Mouse (Mus musculus) kidney, embryonic 15.5 days (tissue): Measurements from ENCODE around the gene Fry. TPM values are rescaled to one million over a fixed set of nuclear protein-coding genes. Genes with fewer than 3 reads are reported as not detected.

ENCODE experiments used
- ATAC-seq: fragments of 200-750 bp; cut with Nextera tagmentation; replicated peaks from 2 replicates; pipeline ENCODE4 v1.8.0; 2017; ENCODE audit warnings: moderate TSS enrichment; ENCODE audit not compliant: low FRiP score
- H3K27ac ChIP-seq: fragments of 300-500 bp; sonication (generic); 2 replicates; pipeline ENCODE4 v1.5.1; 2015; ENCODE audit warnings: mild to moderate bottlenecking, inconsistent platforms
- H3K27me3 ChIP-seq: fragments of 300-500 bp; sonication (generic); 2 replicates; pipeline ENCODE4 v1.6.1; 2015; ENCODE audit warnings: inconsistent platforms
- H3K36me3 ChIP-seq: fragments of 300-500 bp; sonication (generic); 2 replicates; pipeline ENCODE4 v1.6.1; 2015; ENCODE audit warnings: inconsistent platforms
- H3K4me1 ChIP-seq: fragments of 300-500 bp; sonication (generic); 2 replicates; pipeline ENCODE4 v1.6.1; 2015; ENCODE audit warnings: inconsistent platforms
- H3K4me2 ChIP-seq: fragments of 300-500 bp; sonication (generic); 2 replicates; pipeline ENCODE4 v1.6.1; 2015; ENCODE audit warnings: moderate library complexity, mild to moderate bottlenecking, inconsistent platforms
- H3K4me3 ChIP-seq: fragments of 300-500 bp; sonication (generic); replicated peaks from 2 replicates; pipeline ENCODE4 v1.5.1; 2015; ENCODE audit warnings: mild to moderate bottlenecking, inconsistent platforms
- H3K9ac ChIP-seq: fragments of 300-500 bp; sonication (generic); 2 replicates; pipeline ENCODE4 v1.6.1; 2015; ENCODE audit warnings: mild to moderate bottlenecking, inconsistent platforms
- H3K9me3 ChIP-seq: fragments of 300-500 bp; sonication (generic); replicated peaks from 2 replicates; pipeline ENCODE4 v1.6.1; 2016; ENCODE audit warnings: inconsistent platforms
- WGBS: fragments of 180-500 bp; shearing (Covaris S2); methylation state at CpG from one replicate; pipeline ENCODE4 v1.1.7; 2015; ENCODE audit warnings: mixed read lengths; 5-methylcytosine and 5-hydroxymethylcytosine counted together
- polyA plus RNA-seq: library from polyadenylated mRNA; unstranded; fragments of >200 nt; fragmentation: Nextera tagmentation; extraction: Ambion mirVana; gene quantifications from 2 replicates; pipeline ENCODE4 v1.2.1, GENCODE M21; 2015

The Fry gene
- polyA plus RNA-seq, 1 experiment from 2014 or later: 8.3 TPM

DNA sequence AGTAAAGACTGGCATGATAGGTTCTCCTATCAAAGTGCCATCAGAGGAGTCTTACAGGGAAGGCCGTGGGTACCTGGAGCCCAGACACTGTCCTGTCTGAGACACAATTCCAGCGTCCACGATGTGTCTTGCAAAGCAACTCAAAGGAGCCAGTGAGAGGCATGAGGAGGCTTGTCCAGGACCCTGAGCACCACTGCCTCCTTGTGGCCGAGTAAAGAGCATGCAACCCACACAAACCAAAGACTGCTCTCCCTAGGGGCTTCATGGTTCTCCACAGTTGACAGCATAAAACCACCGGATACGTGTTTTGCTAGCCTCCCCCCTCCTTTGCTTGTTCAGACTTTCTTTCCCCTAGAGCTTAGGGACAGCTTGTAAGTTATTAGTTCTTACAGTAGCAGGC lies 39.2 kb downstream of the Fry start:
- H3K36me3 ChIP-seq: no peaks in the 10 kb centered on the region
- no peaks in the 10 kb centered on the region for H3K9me3 ChIP-seq
- no peak overlapping the region for H3K9ac ChIP-seq
- H3K4me2 ChIP-seq: no peak overlapping the region
- no peak overlapping the region for H3K27ac ChIP-seq
- H3K4me3 ChIP-seq: no peak overlapping the region
- 0 out of 2 replicates have a peak, but pooled peaks have one; percentile 3 for ATAC-seq
- 33% methylated on average over 6 of the region's 6 CpGs for WGBS
- peaks cover 10% of the 10 kb centered on the region for H3K4me1 ChIP-seq
- H3K27me3 ChIP-seq: no peaks in the 10 kb centered on the region

DNA sequence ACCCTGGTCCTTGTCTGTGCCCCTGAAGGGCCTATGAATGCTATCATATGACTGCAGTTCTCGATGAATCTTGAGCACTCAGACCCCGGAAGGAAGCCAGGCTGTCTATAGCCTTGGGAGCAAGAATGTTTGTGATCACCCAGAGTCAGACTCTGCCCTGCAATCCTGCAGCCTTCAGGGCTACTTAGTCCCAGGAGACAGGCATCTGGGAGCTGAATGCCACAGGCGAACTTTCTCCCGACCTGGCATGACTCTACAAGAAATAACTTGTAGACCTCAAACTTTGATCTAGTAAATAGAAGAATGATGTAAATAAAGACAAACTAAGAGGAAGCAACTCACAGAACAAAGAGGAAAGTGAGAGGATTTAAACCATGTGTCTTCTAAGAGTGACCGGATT lies 40.7 kb downstream of the Fry start:
- H3K4me3 ChIP-seq: no peak overlapping the region
- H3K27ac ChIP-seq: peak overlapping the region; percentile 46; the same call in 1 of the 2 replicates
- no peak overlapping the region for H3K9ac ChIP-seq
- 28% methylated on average over 5 of the region's 5 CpGs for WGBS
- no peaks in the 10 kb centered on the region for H3K9me3 ChIP-seq
- H3K4me2 ChIP-seq: no peak overlapping the region
- H3K36me3 ChIP-seq: no peaks in the 10 kb centered on the region
- no peaks in the 10 kb centered on the region for H3K27me3 ChIP-seq
- H3K4me1 ChIP-seq: peaks cover 10% of the 10 kb centered on the region
- ATAC-seq: no peak

DNA sequence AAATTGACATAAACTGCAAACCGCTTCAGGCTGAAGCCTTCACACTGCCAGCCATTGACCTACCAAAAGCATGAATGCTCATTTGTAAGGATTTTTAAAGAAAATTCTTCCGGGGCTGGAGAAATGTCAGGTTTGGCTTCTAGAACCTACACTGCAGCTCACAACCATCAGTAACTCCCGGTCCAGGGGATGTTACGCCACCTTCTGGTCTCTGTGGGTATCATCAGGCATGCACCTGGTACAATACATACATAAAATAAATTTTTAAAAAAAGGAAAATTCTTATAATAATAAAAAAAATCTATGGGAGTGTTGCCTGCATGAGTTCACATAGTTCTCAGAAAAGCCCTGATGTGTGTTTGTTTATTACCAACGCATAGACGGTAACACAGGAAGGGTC lies 42.7 kb downstream of the Fry start:
- ATAC-seq: no peak
- no peaks in the 10 kb centered on the region for H3K36me3 ChIP-seq
- no peak overlapping the region for H3K4me3 ChIP-seq
- H3K4me1 ChIP-seq: peaks cover 15% of the 10 kb centered on the region
- WGBS: 82% methylated on average over 6 of the region's 6 CpGs
- H3K27me3 ChIP-seq: no peaks in the 10 kb centered on the region
- H3K9me3 ChIP-seq: no peaks in the 10 kb centered on the region
- H3K4me2 ChIP-seq: no peak overlapping the region
- no peak overlapping the region for H3K9ac ChIP-seq
- H3K27ac ChIP-seq: no peak overlapping the region

DNA sequence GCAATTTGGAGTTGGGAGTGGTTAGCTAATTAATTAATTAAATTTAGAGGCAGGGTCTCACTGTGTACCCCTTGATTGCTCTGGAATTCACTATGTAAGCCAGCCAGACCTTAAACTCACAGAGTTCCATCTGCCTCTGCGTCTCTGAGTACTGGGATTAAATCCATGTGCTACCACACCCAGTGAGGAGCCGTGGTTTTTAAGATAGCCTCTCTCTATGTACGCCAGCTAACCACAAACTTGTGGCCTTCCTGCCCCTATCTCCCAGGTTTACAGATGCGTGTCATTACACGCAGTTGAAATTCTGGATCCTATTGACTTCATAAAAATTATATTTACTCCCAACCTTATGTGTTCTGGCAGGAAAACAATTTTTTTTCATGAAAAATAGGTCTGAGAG lies 43.5 kb downstream of the Fry start:
- 65% methylated on average over 5 of the region's 5 CpGs for WGBS
- H3K27me3 ChIP-seq: no peaks in the 10 kb centered on the region
- no peak overlapping the region for H3K27ac ChIP-seq
- H3K4me2 ChIP-seq: no peak overlapping the region
- peaks cover 16% of the 10 kb centered on the region for H3K4me1 ChIP-seq
- H3K4me3 ChIP-seq: no peak overlapping the region
- no peak overlapping the region for H3K9ac ChIP-seq
- H3K36me3 ChIP-seq: no peaks in the 10 kb centered on the region
- no peak for ATAC-seq
- H3K9me3 ChIP-seq: no peaks in the 10 kb centered on the region

DNA sequence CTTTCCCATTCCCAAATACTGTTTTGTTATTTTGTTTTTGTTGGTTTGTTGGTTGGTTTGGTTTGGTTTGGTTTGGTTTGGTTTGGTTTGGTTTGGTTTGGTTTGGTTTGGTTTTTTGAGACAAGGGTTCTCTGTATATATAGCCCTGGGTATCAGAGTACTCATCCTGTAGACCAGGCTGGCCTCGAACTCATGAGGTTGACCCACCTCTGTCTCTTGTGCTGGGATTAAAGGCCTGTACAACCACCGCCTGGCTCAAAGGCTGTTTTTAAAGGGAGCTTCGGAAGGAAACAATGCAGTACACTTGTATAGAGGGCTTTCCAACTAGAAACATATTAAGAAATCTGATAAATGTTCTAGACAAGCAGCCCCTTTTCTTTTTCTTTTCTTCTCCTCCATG lies 46.2 kb downstream of the Fry start:
- ATAC-seq: no peak
- Histone ChIP-seq H3K27ac (no peak overlapping the region), H3K4me3 (no peak overlapping the region), H3K36me3 (no peaks in the 10 kb centered on the region), H3K27me3 (no peaks in the 10 kb centered on the region), H3K9ac (no peak overlapping the region), H3K4me2 (no peak overlapping the region), H3K4me1 (peaks cover 9% of the 10 kb centered on the region), H3K9me3 (no peaks in the 10 kb centered on the region)
- 93% methylated on average over 3 of the region's 3 CpGs for WGBS

DNA sequence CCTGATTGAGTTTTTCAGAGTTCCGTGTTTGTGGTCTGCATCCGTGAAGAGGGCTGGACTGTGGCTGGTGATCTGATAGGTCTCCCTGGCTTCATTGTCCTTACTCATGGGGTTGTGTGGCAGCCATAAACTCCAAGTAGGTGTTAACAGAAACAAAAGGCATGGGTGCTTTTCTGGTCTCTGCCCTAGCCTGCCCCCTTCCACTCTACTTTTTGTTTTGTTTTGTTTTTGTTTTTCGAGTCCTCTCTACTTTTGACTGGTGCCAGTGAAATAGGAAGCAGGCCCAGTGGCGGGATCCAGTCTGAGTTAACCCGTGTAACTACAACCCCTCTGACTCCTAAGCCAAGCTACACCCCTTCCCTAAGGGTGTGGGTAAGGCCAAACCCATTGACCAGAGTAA lies 48.4 kb downstream of the Fry start:
- Histone ChIP-seq H3K9ac (no peak overlapping the region), H3K4me1 (peaks cover 12% of the 10 kb centered on the region; the same call in 1 of the 2 replicates), H3K27ac (no peak overlapping the region), H3K9me3 (no peaks in the 10 kb centered on the region), H3K36me3 (no peaks in the 10 kb centered on the region), H3K27me3 (no peaks in the 10 kb centered on the region), H3K4me3 (no peak overlapping the region), H3K4me2 (no peak overlapping the region)
- no peak for ATAC-seq
- whole genome bisulfite sequencing: 75% methylated on average over 5 of the region's 5 CpGs

DNA sequence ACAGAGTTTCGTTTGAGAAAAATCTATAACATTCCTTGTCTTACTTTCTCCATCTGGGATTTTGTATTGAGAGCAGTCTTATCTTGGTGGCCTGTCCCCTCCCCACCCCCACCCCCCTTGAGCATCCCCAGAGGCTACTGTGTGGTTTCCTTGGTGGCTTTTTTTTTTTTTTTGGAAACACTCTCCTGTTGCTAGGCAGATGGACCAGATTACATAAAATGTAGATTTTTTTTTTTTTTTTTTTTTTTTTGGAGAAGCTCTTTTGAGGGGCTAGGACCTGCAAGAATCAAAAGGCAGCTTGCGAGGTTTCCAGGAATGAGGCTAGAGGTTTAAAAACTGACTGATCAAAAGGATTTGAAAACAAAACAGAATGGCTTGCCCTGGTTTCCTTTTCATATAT lies 48.8 kb downstream of the Fry start:
- ATAC-seq: no peak
- no peak overlapping the region for H3K4me2 ChIP-seq
- no peak overlapping the region for H3K4me3 ChIP-seq
- H3K27ac ChIP-seq: no peak overlapping the region
- H3K4me1 ChIP-seq: peaks cover 12% of the 10 kb centered on the region; the same call in 1 of the 2 replicates
- WGBS: 67% methylated on average over 2 of the region's 2 CpGs
- no peak overlapping the region for H3K9ac ChIP-seq
- no peaks in the 10 kb centered on the region for H3K27me3 ChIP-seq
- H3K9me3 ChIP-seq: no peaks in the 10 kb centered on the region
- no peaks in the 10 kb centered on the region for H3K36me3 ChIP-seq

DNA sequence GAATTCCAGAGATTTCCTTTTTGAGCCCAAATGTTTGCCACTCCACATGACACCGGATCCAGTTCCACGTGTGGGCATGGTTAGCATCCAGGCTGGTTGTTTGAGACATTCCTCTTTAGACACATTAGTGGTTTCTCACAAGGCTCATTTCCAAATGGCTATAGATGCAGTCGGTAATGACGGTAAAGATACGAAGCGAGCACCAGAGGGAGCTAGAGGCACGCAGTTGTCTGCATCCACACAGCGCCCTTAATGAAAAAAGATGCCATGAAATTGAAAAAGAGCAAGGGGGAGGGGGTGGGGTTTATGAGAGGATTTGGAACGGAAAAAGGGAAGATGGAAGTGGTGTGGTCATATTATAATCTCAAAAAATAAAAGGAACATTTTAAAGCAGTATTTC lies 50.3 kb downstream of the Fry start:
- no peak overlapping the region for H3K4me3 ChIP-seq
- whole genome bisulfite sequencing: 4% methylated on average over 9 of the region's 9 CpGs
- H3K4me1 ChIP-seq: peaks cover 12% of the 10 kb centered on the region; the same call in 1 of the 2 replicates
- no peaks in the 10 kb centered on the region for H3K36me3 ChIP-seq
- no peak overlapping the region for H3K4me2 ChIP-seq
- peak; percentile 67; the same call in 1 of the 2 replicates for ATAC-seq
- no peaks in the 10 kb centered on the region for H3K27me3 ChIP-seq
- H3K9me3 ChIP-seq: no peaks in the 10 kb centered on the region
- H3K9ac ChIP-seq: no peak overlapping the region
- no peak overlapping the region for H3K27ac ChIP-seq

DNA sequence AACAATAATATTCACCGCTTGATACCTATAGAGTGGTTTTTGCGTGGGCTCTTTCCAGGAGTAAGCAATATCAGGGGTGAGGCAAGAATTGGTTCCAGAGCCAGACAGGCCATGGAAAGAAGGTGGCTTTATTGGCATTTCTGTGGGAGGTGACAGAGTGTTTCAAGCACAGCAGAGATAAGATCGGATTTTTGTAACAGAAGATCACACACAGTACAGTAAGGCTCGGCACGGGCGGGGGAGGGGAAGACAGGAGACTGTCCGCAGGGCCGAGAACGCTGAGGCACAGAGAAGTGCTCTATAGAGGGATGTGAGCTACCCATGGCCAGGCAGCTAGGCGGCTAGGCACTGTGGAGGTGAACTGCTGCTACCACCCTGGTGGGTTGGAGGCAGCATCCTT lies 53.1 kb downstream of the Fry start:
- no peak overlapping the region for H3K4me3 ChIP-seq
- H3K36me3 ChIP-seq: no peaks in the 10 kb centered on the region
- H3K4me2 ChIP-seq: no peak overlapping the region
- no peak overlapping the region for H3K27ac ChIP-seq
- no peak overlapping the region for H3K9ac ChIP-seq
- H3K4me1 ChIP-seq: peaks cover 9% of the 10 kb centered on the region; the same call in 1 of the 2 replicates
- no peaks in the 10 kb centered on the region for H3K27me3 ChIP-seq
- H3K9me3 ChIP-seq: 0 out of 2 replicates have a peak, but pooled peaks cover 4% of the 10 kb centered on the region
- WGBS: 42% methylated on average over 10 of the region's 10 CpGs
- no peak for ATAC-seq

DNA sequence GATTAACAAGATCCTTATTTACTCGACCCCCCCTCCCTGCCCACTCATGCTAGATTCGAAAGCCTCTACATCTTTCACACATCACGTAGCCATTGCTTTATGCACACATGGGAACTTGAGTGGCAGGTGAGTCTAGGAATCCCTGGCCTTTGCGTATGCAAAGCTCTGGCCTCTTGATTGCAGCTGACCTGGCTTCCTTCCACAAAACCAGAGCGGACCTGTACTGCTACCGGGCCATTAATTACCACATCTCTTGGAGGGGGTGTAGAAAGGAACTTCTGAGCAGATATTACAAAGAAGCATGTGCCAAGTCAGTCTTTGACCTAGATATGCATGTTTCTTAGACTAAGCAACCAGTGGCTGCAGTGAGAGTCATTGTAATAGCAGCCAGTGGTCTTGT lies 55.4 kb downstream of the Fry start:
- H3K36me3 ChIP-seq: no peaks in the 10 kb centered on the region
- H3K27me3 ChIP-seq: no peaks in the 10 kb centered on the region
- H3K9me3 ChIP-seq: 0 out of 2 replicates have a peak, but pooled peaks cover 4% of the 10 kb centered on the region
- H3K4me1 ChIP-seq: peaks cover 16% of the 10 kb centered on the region; the same call in 1 of the 2 replicates
- 77% methylated on average over 6 of the region's 6 CpGs for WGBS
- no peak overlapping the region for H3K27ac ChIP-seq
- H3K9ac ChIP-seq: no peak overlapping the region
- H3K4me3 ChIP-seq: no peak overlapping the region
- no peak overlapping the region for H3K4me2 ChIP-seq
- ATAC-seq: no peak

DNA sequence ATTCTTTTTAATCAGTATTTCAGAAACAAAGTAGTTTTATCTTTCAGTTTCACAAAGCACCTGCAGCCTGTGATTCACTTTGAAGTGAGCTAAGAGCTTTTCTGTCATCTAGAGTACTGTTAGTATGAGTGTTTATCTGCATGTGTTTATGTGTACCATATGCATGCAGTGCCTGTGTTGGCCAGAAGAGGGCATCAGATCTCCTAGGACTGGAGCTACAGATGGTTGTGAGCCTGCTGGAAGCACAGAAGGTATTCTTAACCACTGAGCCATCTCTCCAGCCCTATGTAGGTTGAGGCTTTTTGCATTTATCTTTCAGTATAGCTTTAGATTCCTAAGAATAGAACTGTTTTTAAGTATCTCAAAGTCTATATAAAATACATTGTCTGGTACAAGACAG lies 56.5 kb downstream of the Fry start:
- no peaks in the 10 kb centered on the region for H3K27me3 ChIP-seq
- H3K4me1 ChIP-seq: peaks cover 19% of the 10 kb centered on the region; the same call in 1 of the 2 replicates
- H3K4me3 ChIP-seq: no peak overlapping the region
- H3K9me3 ChIP-seq: 0 out of 2 replicates have a peak, but pooled peaks cover 4% of the 10 kb centered on the region
- no peak overlapping the region for H3K27ac ChIP-seq
- ATAC-seq: no peak
- no peaks in the 10 kb centered on the region for H3K36me3 ChIP-seq
- no peak overlapping the region for H3K4me2 ChIP-seq
- no peak overlapping the region for H3K9ac ChIP-seq

DNA sequence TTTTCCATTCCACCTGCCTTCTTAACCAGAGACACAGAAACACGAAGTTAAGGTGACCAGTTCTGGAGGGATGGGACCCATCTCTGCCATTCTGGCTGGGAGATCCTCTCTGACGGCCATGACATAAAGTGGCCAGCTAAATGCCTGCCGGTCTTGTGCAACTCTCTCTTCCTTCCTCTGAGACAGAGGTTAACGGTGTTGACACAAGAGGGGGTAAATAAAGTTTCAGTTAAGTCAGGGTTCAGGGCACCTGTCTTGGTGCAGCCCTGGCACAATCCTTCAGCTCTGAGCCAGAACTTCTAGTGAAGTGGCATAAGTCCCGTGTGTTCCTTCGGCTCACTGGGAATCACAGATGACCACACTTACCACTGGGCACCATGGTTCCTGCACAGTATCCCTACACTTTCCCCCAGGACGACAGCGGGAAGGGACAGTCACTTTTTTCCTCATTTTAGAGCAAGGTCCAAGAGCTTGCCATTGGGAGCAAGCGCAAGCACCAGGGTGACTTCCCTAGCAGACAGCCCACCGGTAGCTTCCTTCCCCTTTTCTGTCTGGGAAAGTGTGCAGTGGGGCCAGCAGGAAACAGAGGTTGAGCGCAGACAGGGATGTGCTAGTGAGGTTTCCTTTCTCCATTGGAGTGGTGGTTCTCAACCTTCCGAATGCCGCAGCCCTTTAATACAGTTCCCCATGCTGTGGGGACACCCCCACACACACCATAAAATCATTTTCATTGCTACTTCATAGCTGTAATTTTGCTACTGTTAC lies 58.0 kb downstream of the Fry start:
- Histone ChIP-seq H3K4me2 (no peak overlapping the region), H3K27me3 (no peaks in the 10 kb centered on the region), H3K36me3 (no peaks in the 10 kb centered on the region), H3K9ac (no peak overlapping the region), H3K4me1 (peaks cover 18% of the 10 kb centered on the region; the same call in 1 of the 2 replicates), H3K9me3 (0 out of 2 replicates have a peak, but pooled peaks cover 4% of the 10 kb centered on the region), H3K27ac (no peak overlapping the region), H3K4me3 (no peak overlapping the region)
- WGBS: 72% methylated on average over 13 of the region's 13 CpGs
- no peak for ATAC-seq
